Mouse (Mus musculus) embryonic fibroblast, embryonic 13.5 days (primary cell): ENCODE measurements at regions not wholly inside any gene's neighbourhood (a gene's known extent, or its start where the extent isn't known, plus 50 kb on each side); places are given as distances from the start of the nearest gene placed in this dataset.

Experiments used
- CTCF ChIP-seq: IDR thresholded peaks from 2 replicates; pipeline ENCODE4 v1.5.1; 2011; ENCODE audit warnings: mild to moderate bottlenecking, control low read depth, low read length, moderate library complexity, borderline replicate concordance; ENCODE audit not compliant: insufficient read depth
- POLR2A ChIP-seq: IDR thresholded peaks from 2 replicates; pipeline ENCODE4 v1.6.1; 2011; ENCODE audit warnings: low read depth, mild to moderate bottlenecking, control low read depth, low read length, moderate library complexity

GRCm38 (mm10) chr13:42367655-42368554 lies 66.6 kb downstream of the Edn1 start:
- TF ChIP-seq POLR2A = no peak
- TF ChIP-seq CTCF = no peak
